Mouse (Mus musculus) bone marrow macrophage, adult 2 months (primary cell): ENCODE results near the gene Tlk2.

Experiments
- CTCF ChIP-seq: IDR thresholded peaks from 2 replicates; pipeline ENCODE4 v1.5.1; 2012; ENCODE audit warnings: low read depth, mild to moderate bottlenecking, low read length, moderate library complexity
- POLR2A ChIP-seq: IDR thresholded peaks from 2 replicates; pipeline ENCODE4 v1.6.1; 2012; ENCODE audit warnings: mild to moderate bottlenecking, low read depth, low read length, borderline replicate concordance

- no peak for TF ChIP-seq POLR2A
- TF ChIP-seq CTCF: no peak
Observed at GRCm38 (mm10) chr11:105196893-105197662, 18.5 kb downstream of the Tlk2 start.
